Comparison of ENCODE assay signal across 7 mouse cellular contexts in genomic region chr13:60603252-60603562, GRCm38 (mm10). TPM values are rescaled to one million over a fixed set of nuclear protein-coding genes. Genes with fewer than 3 reads are reported as not detected.
DNase-seq lines count a peak whose midpoint lies in the region; ATAC-seq lines count a peak whose summit lies in the region.

No protein-coding gene starts in this region.

- peak overlapping the region; percentile 86; the same call in 1 of the 2 replicates for H3K27ac ChIP-seq in lung, embryonic 16.5 days (ENCODE audit: low read length)
- H3K27ac ChIP-seq in forebrain, embryonic 15.5 days (replicated peaks) = peak overlapping the region; percentile 96
- H3K27ac ChIP-seq in limb, embryonic 15.5 days = 0 out of 2 replicates have a peak overlapping the region, but pooled peaks have one; percentile 85
- H3K27ac ChIP-seq in stomach, embryonic 16.5 days (ENCODE audit: low read length) = no peak overlapping the region

- H3K36me3 ChIP-seq in lung, embryonic 16.5 days (ENCODE audit: control insufficient read depth, insufficient read depth, low read length) = no peaks in the 10 kb centered on the region
- H3K36me3 ChIP-seq in forebrain, embryonic 15.5 days = peaks cover 12% of the 10 kb centered on the region; the same call in 1 of the 2 replicates
- H3K36me3 ChIP-seq in limb, embryonic 15.5 days = no peaks in the 10 kb centered on the region
- H3K36me3 ChIP-seq in stomach, embryonic 16.5 days (ENCODE audit: control insufficient read depth, insufficient read depth, low read length) = no peaks in the 10 kb centered on the region

- H3K4me1 ChIP-seq in lung, embryonic 16.5 days (replicated peaks; ENCODE audit: control insufficient read depth, insufficient read depth, low read length) = peaks cover 18% of the 10 kb centered on the region
- H3K4me1 ChIP-seq in forebrain, embryonic 15.5 days = peaks cover 34% of the 10 kb centered on the region
- peaks cover 16% of the 10 kb centered on the region for H3K4me1 ChIP-seq in limb, embryonic 15.5 days
- peaks cover 4% of the 10 kb centered on the region; the same call in 1 of the 2 replicates for H3K4me1 ChIP-seq in stomach, embryonic 16.5 days (ENCODE audit: control insufficient read depth, insufficient read depth, low read length)

- H3K9ac ChIP-seq in lung, embryonic 16.5 days (ENCODE audit: low read length) = peak overlapping the region; percentile 91
- H3K9ac ChIP-seq in forebrain, embryonic 15.5 days (replicated peaks) = peak overlapping the region; percentile 95
- H3K9ac ChIP-seq in limb, embryonic 15.5 days = no peak overlapping the region
- peak overlapping the region; percentile 85; the same call in 1 of the 2 replicates for H3K9ac ChIP-seq in stomach, embryonic 16.5 days (ENCODE audit: low read length)

- no peak for ATAC-seq in lung, embryonic 16.5 days (ENCODE audit: low read depth)
- ATAC-seq in forebrain, embryonic 15.5 days (replicated peaks) = no peak
- ATAC-seq in limb, embryonic 15.5 days (ENCODE audit: insufficient number of reproducible peaks, low FRiP score, low TSS enrichment, low read depth) = no peak
- no peak for ATAC-seq in stomach, embryonic 16.5 days (ENCODE audit: insufficient read depth, low FRiP score)

- 37% methylated on average over 5 of the region's 5 CpGs for WGBS in lung, embryonic 16.5 days
- 25% methylated on average over 5 of the region's 5 CpGs for WGBS in forebrain, embryonic 15.5 days
- WGBS in limb, embryonic 15.5 days = 48% methylated on average over 5 of the region's 5 CpGs
- 39% methylated on average over 5 of the region's 5 CpGs for WGBS in stomach, embryonic 16.5 days

- no peaks in the 10 kb centered on the region; the same call in 1 of the 2 replicates for H3K9me3 ChIP-seq in lung, embryonic 16.5 days (ENCODE audit: control insufficient read depth, low read length)
- H3K9me3 ChIP-seq in forebrain, embryonic 15.5 days = no peaks in the 10 kb centered on the region
- no peaks in the 10 kb centered on the region for H3K9me3 ChIP-seq in limb, embryonic 15.5 days
- no peaks in the 10 kb centered on the region for H3K9me3 ChIP-seq in stomach, embryonic 16.5 days (replicated peaks; ENCODE audit: control insufficient read depth, low read length)

- DNase-seq in lung, postnatal 14 days = no peak
- no peak for DNase-seq in thymus, postnatal 14 days
- no peak for DNase-seq in left cerebral cortex, adult 11 months (ENCODE audit: low spot score)

- peak overlapping the region; percentile 85 for H3K4me3 ChIP-seq in lung, embryonic 16.5 days (ENCODE audit: low read length)
- peak overlapping the region; percentile 97 for H3K4me3 ChIP-seq in forebrain, embryonic 15.5 days
- peak overlapping the region; percentile 80 for H3K4me3 ChIP-seq in limb, embryonic 15.5 days
- H3K4me3 ChIP-seq in stomach, embryonic 16.5 days (replicated peaks; ENCODE audit: low read length) = 0 out of 2 replicates have a peak overlapping the region, but pooled peaks have one; percentile 80

- H3K4me2 ChIP-seq in lung, embryonic 16.5 days (ENCODE audit: low read depth, low read length) = peak overlapping the region; percentile 84
- H3K4me2 ChIP-seq in forebrain, embryonic 15.5 days (replicated peaks) = peak overlapping the region; percentile 50
- peak overlapping the region; percentile 87 for H3K4me2 ChIP-seq in limb, embryonic 15.5 days
- peak overlapping the region; percentile 85 for H3K4me2 ChIP-seq in stomach, embryonic 16.5 days (ENCODE audit: low read depth, low read length)

- H3K27me3 ChIP-seq in lung, embryonic 16.5 days (ENCODE audit: control insufficient read depth, insufficient read depth, low read depth, low read length) = no peaks in the 10 kb centered on the region
- no peaks in the 10 kb centered on the region for H3K27me3 ChIP-seq in forebrain, embryonic 15.5 days
- no peaks in the 10 kb centered on the region for H3K27me3 ChIP-seq in limb, embryonic 15.5 days
- H3K27me3 ChIP-seq in stomach, embryonic 16.5 days (ENCODE audit: control insufficient read depth, insufficient read depth, low read length) = no peaks in the 10 kb centered on the region

RNA-seq across cellular contexts. Expression of gene Dapk1, which starts 1.5 kb away (rescaled TPM):
- polyA plus RNA-seq in lung, embryonic 16.5 days (2015; fragmentation: Nextera tagmentation; extraction: Ambion mirVana) = 40.8 and 43.4 TPM in 2 replicates
- polyA plus RNA-seq in forebrain, embryonic 15.5 days (2015; fragmentation: Nextera tagmentation; extraction: Ambion mirVana) = 54.7 and 56.5 TPM in 2 replicates
- polyA plus RNA-seq in limb, embryonic 15.5 days (2015; fragmentation: Nextera tagmentation; extraction: Ambion mirVana) = 19.6 and 22.8 TPM in 2 replicates
- 9.3 and 11.5 TPM in 2 replicates for polyA plus RNA-seq in stomach, embryonic 16.5 days (2015; fragmentation: Nextera tagmentation; extraction: Ambion mirVana)
